12 mouse cellular contexts compared by ENCODE assay signal in genomic region chr19:10698131-10698991, GRCm38 (mm10). TPM values are rescaled to one million over a fixed set of nuclear protein-coding genes. Genes with fewer than 3 reads are reported as not detected.
DNase-seq lines count a peak whose midpoint lies in the region; ATAC-seq lines count a peak whose summit lies in the region.
"Had no signal": no experiment of that assay in that cellular context is flagged by ENCODE, and none has a peak within 500 bp of the region (broad histone marks: within the 10 kb centered on the region; RNA-seq: fewer than 3 reads in every experiment).

No protein-coding gene starts in this region.

- H3K4me2 ChIP-seq in heart, embryonic 13.5 days: no peak overlapping the region
- H3K4me2 ChIP-seq: neural tube, embryonic 12.5 days had no signal

- 63% methylated on average over 9 of the region's 9 CpGs for WGBS in heart, embryonic 13.5 days

- no peak for ATAC-seq in heart, embryonic 13.5 days (ENCODE audit: extremely low read depth, insufficient number of reproducible peaks, low FRiP score, low TSS enrichment)
- 0 out of 2 replicates have a peak, but pooled peaks have one; percentile 29 for ATAC-seq in monocyte, adult 5-6 weeks (replicated peaks; ENCODE audit: insufficient number of reproducible peaks, low FRiP score, low TSS enrichment, poor library complexity, severe bottlenecking)

- H3K36me3 ChIP-seq in heart, embryonic 13.5 days: no peaks in the 10 kb centered on the region
- H3K36me3 ChIP-seq: neural tube, embryonic 12.5 days had no signal

- DNase-seq in heart, adult 9 months (ENCODE audit: low spot score in 2 of 2): no peak
- peak; percentile 37 for DNase-seq in lung, postnatal 36 days
- no peak for DNase-seq in lung, postnatal 14 days
- peak; percentile 57 for DNase-seq in induced T-regulatory cell, adult 2 months (ENCODE audit: low read depth)
- no peak for DNase-seq in thymus, adult 18-20 months
- DNase-seq in right cerebral cortex, adult 2 months (ENCODE audit: low spot score in 2 of 2): no peak
- DNase-seq: adrenal gland, adult 8-10 months; gastrocnemius, postnatal 25 days; layer of hippocampus, adult 9-11 months had no signal

- no peak overlapping the region for H3K4me3 ChIP-seq in heart, embryonic 13.5 days
- H3K4me3 ChIP-seq: neural tube, embryonic 12.5 days had no signal

- no peak overlapping the region for H3K9ac ChIP-seq in heart, embryonic 13.5 days
- H3K9ac ChIP-seq: neural tube, embryonic 12.5 days had no signal

- no peaks in the 10 kb centered on the region for H3K27me3 ChIP-seq in heart, embryonic 13.5 days (replicated peaks)
- H3K27me3 ChIP-seq: neural tube, embryonic 12.5 days had no signal

- H3K4me1 ChIP-seq in heart, embryonic 13.5 days: peaks cover 70% of the 10 kb centered on the region

- H3K27ac ChIP-seq in heart, embryonic 13.5 days (replicated peaks): 0 out of 2 replicates have a peak overlapping the region, but pooled peaks have one; percentile 33
- H3K27ac ChIP-seq: neural tube, embryonic 12.5 days had no signal

- no peaks in the 10 kb centered on the region for H3K9me3 ChIP-seq in heart, embryonic 13.5 days
- H3K9me3 ChIP-seq: neural tube, embryonic 12.5 days had no signal

RNA-seq across cellular contexts. Expression of gene Vps37c, which starts 9.8 kb away (rescaled TPM):
- polyA plus RNA-seq in heart, embryonic 13.5 days (2015; fragmentation: Nextera tagmentation; extraction: Ambion mirVana): 28.4 and 30.3 TPM in 2 replicates
- total RNA-seq in monocyte, adult 5-6 weeks (2017): 7.3 to 22.2 TPM (median 18.7 TPM) in 3 replicates

RNA-seq across cellular contexts. Expression of gene Pga5, which starts 20.5 kb away (rescaled TPM):
- polyA plus RNA-seq in heart, embryonic 13.5 days (2015; fragmentation: Nextera tagmentation; extraction: Ambion mirVana): not detected in 2 replicates
- not detected in 3 replicates for total RNA-seq in monocyte, adult 5-6 weeks (2017)
- total RNA-seq: adrenal gland, adult 8-10 months; gastrocnemius, postnatal 25 days had no signal
- polyA plus RNA-seq: neural tube, embryonic 12.5 days had no signal

RNA-seq across cellular contexts. Expression of gene Cd5, which starts 40.4 kb away (rescaled TPM):
- polyA plus RNA-seq in heart, embryonic 13.5 days (2015; fragmentation: Nextera tagmentation; extraction: Ambion mirVana): 0.71 TPM in 2 replicates
- 1.0 to 3.1 TPM in 2 of 3 replicates, not detected in the other for total RNA-seq in monocyte, adult 5-6 weeks (2017)

Comparison
In these comparisons a context has a peak if more than half of its experiments do, and no peak if none do; other contexts are left out.
1. DNase-seq: peak in lung, postnatal 36 days (single experiment) and induced T-regulatory cell, adult 2 months (single experiment); none in heart, adult 9 months (0 of 2), lung, postnatal 14 days (single experiment), thymus, adult 18-20 months (0 of 2) and right cerebral cortex, adult 2 months (0 of 2).